Mouse (Mus musculus): ENCODE results near the gene Trabd2b. TPM values are rescaled to one million over a fixed set of nuclear protein-coding genes. Genes with fewer than 3 reads are reported as not detected.

The Trabd2b gene
- polyA plus RNA-seq, 1 experiment from 2014 or later: 0.32 TPM

DNA sequence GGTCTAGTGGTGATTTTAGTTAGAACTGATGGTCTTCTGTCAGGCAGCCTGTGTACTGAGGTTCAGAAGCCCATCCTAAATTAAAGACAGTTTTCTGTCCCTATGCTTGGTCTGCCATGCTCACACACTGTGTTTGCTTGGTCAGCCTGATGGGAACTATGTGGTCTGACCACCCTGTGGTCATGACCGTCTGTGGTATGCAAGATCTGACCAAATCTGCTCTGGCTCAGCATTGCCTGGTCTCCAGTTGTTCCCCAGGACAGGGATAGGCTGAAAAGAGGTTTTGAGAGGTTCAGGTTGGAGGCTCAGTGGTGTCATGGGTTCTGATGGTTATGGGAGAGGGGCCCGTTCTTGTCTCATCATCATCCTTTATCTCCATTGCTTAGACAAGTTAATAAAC, 13.6 kb downstream of the Trabd2b start:
- Histone ChIP-seq H3K4me3 (no peak overlapping the region), H3K9me3 (no peaks in the 10 kb centered on the region), H3K4me1 (no peaks in the 10 kb centered on the region), H3K4me2 (replicated peaks) (no peak overlapping the region), H3K27ac (replicated peaks) (no peak overlapping the region), H3K9ac (replicated peaks) (no peak overlapping the region), H3K36me3 (no peaks in the 10 kb centered on the region), H3K27me3 (no peaks in the 10 kb centered on the region)
- ATAC-seq (replicated peaks): no peak
- 88% methylated on average over 2 of the region's 2 CpGs for WGBS

GRCm38 (mm10) chr4:114423084-114423483, 16.6 kb downstream of the Trabd2b start:
- no peak for ATAC-seq (replicated peaks)
- H3K9ac ChIP-seq (replicated peaks): no peak overlapping the region
- no peaks in the 10 kb centered on the region for H3K4me1 ChIP-seq
- no peak overlapping the region for H3K4me3 ChIP-seq
- H3K27me3 ChIP-seq: no peaks in the 10 kb centered on the region
- H3K27ac ChIP-seq (replicated peaks): no peak overlapping the region
- H3K9me3 ChIP-seq: no peaks in the 10 kb centered on the region
- no peaks in the 10 kb centered on the region for H3K36me3 ChIP-seq
- no peak overlapping the region for H3K4me2 ChIP-seq (replicated peaks)
- 77% methylated on average over 6 of the region's 6 CpGs for whole genome bisulfite sequencing

DNA sequence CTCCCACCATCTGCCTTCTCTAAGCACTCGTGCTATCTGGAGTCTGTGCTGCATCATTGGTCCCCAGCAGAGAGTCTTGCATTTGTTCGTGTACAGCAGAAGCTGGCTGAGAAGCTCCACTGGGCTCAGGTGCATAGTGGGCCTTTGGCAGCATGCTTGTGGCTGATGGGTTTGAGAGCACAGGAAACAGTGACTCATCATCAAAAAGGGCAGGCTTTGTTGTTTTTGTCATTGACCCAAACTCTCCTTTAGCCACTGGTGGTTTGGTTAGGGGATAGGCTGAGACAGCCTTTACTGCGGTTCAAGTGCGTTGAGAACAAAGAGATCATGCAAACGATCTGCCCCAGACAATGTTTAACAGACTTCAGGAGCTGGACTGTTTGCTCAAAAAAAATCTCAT, 19.3 kb downstream of the Trabd2b start:
- WGBS: 35% methylated on average over 5 of the region's 5 CpGs
- ATAC-seq (replicated peaks): no peak
- no peak overlapping the region for H3K4me2 ChIP-seq (replicated peaks)
- no peak overlapping the region for H3K27ac ChIP-seq (replicated peaks)
- H3K36me3 ChIP-seq: no peaks in the 10 kb centered on the region
- no peaks in the 10 kb centered on the region for H3K27me3 ChIP-seq
- no peaks in the 10 kb centered on the region for H3K4me1 ChIP-seq
- H3K4me3 ChIP-seq: no peak overlapping the region
- H3K9ac ChIP-seq (replicated peaks): no peak overlapping the region
- no peaks in the 10 kb centered on the region for H3K9me3 ChIP-seq

DNA sequence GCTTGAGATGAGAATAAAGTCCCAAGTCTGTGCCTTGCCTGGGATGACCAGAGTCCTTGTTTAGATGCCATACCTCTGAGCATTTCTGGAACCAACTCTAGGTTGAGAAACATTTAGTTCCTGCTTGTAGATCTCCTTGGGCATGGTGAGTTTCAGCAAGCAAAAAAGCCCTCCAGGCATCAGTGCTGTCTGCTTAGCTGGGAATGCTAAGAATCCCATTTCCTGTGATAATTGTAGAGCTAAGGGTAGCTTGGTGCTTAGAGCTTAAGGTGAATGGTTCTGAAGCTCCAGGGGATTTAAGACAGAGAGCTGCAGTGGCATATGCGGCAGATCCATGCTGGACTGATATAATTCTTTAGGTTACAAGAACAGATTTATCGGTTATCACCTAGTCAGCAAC, 26.2 kb downstream of the Trabd2b start:
- Histone ChIP-seq H3K36me3 (no peaks in the 10 kb centered on the region), H3K9ac (replicated peaks) (no peak overlapping the region), H3K4me1 (no peaks in the 10 kb centered on the region), H3K27ac (replicated peaks) (no peak overlapping the region), H3K4me2 (replicated peaks) (no peak overlapping the region), H3K4me3 (no peak overlapping the region), H3K27me3 (no peaks in the 10 kb centered on the region), H3K9me3 (no peaks in the 10 kb centered on the region)
- WGBS: 94% methylated on average over 2 of the region's 2 CpGs
- no peak for ATAC-seq (replicated peaks)

DNA sequence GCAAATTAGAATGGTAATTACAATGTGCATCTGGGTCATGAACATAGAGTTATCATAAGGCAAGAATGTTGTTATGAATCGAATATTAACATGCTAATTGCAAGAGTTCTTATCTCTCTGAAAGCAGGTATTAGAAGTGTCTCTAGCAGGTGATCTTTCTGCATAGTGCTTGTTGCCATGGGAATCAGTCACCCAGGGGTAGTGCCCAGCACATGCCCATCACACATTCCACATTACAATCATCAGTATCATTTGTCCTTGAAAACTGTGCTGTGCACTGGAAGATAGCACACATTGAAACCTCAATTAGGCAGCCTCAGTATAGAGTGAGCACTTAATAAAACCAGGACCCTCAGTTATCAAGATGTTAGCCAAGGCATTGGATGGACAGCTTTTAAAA, 26.9 kb downstream of the Trabd2b start:
- 92% methylated on average over 1 of the region's 1 CpGs for WGBS
- no peaks in the 10 kb centered on the region for H3K4me1 ChIP-seq
- no peaks in the 10 kb centered on the region for H3K9me3 ChIP-seq
- no peaks in the 10 kb centered on the region for H3K27me3 ChIP-seq
- H3K36me3 ChIP-seq: no peaks in the 10 kb centered on the region
- H3K4me2 ChIP-seq (replicated peaks): no peak overlapping the region
- H3K9ac ChIP-seq (replicated peaks): no peak overlapping the region
- no peak overlapping the region for H3K4me3 ChIP-seq
- no peak overlapping the region for H3K27ac ChIP-seq (replicated peaks)
- ATAC-seq (replicated peaks): no peak

- ATAC-seq (replicated peaks): no peak
- 82% methylated on average over 1 of the region's 1 CpGs for WGBS
- no peaks in the 10 kb centered on the region for H3K4me1 ChIP-seq
Measured at GRCm38 (mm10) chr4:114434766-114435165, 28.2 kb downstream of the Trabd2b start.

GRCm38 (mm10) chr4:114435381-114435780, 28.9 kb downstream of the Trabd2b start:
- Histone ChIP-seq H3K36me3 (no peaks in the 10 kb centered on the region), H3K4me3 (no peak overlapping the region), H3K4me2 (replicated peaks) (no peak overlapping the region), H3K27ac (replicated peaks) (no peak overlapping the region), H3K9ac (replicated peaks) (no peak overlapping the region), H3K4me1 (no peaks in the 10 kb centered on the region), H3K27me3 (no peaks in the 10 kb centered on the region), H3K9me3 (no peaks in the 10 kb centered on the region)
- WGBS: 80% methylated on average over 7 of the region's 7 CpGs
- ATAC-seq (replicated peaks): no peak

More at GRCm38 (mm10) chr4:114434766-114435165, 28.2 kb downstream of the Trabd2b start:
- Histone ChIP-seq H3K4me3 (no peak overlapping the region), H3K27me3 (no peaks in the 10 kb centered on the region), H3K9ac (replicated peaks) (no peak overlapping the region), H3K4me2 (replicated peaks) (no peak overlapping the region), H3K9me3 (no peaks in the 10 kb centered on the region), H3K36me3 (no peaks in the 10 kb centered on the region), H3K27ac (replicated peaks) (no peak overlapping the region)

DNA sequence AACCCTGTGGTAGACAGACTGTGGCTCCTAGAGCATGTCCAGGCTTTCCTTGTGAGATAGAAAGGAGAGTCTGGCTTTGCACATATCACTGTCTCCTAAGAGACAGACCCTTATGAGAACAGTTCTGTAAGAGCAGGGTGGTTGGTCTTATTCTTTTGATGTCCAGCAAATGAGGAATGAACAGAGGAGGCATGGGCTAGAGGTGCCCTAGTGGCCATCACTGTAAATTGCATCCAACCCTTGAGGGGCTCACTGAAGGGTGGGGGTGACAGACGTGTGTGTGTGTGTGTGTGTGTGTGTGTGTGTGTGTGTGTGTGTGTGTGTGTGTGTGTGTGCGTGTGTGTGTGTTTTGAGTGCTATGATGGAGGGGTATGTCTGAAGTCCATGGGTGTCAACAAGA, 32.2 kb downstream of the Trabd2b start:
- H3K9ac ChIP-seq (replicated peaks): no peak overlapping the region
- H3K27me3 ChIP-seq: no peaks in the 10 kb centered on the region
- ATAC-seq (replicated peaks): no peak
- H3K9me3 ChIP-seq: no peaks in the 10 kb centered on the region
- H3K4me1 ChIP-seq: no peaks in the 10 kb centered on the region
- no peak overlapping the region for H3K4me2 ChIP-seq (replicated peaks)
- no peak overlapping the region for H3K4me3 ChIP-seq
- no peak overlapping the region for H3K27ac ChIP-seq (replicated peaks)
- 50% methylated on average over 1 of the region's 2 CpGs for WGBS
- no peaks in the 10 kb centered on the region for H3K36me3 ChIP-seq

GRCm38 (mm10) chr4:114442186-114442585, 35.7 kb downstream of the Trabd2b start:
- Histone ChIP-seq H3K27ac (replicated peaks) (no peak overlapping the region), H3K9me3 (no peaks in the 10 kb centered on the region), H3K9ac (replicated peaks) (no peak overlapping the region), H3K27me3 (no peaks in the 10 kb centered on the region), H3K4me3 (no peak overlapping the region), H3K4me1 (no peaks in the 10 kb centered on the region), H3K4me2 (replicated peaks) (no peak overlapping the region), H3K36me3 (no peaks in the 10 kb centered on the region)
- no peak for ATAC-seq (replicated peaks)
- 53% methylated on average over 2 of the region's 2 CpGs for WGBS

GRCm38 (mm10) chr4:114442661-114443060, 36.1 kb downstream of the Trabd2b start:
- Histone ChIP-seq H3K4me3 (no peak overlapping the region), H3K27me3 (no peaks in the 10 kb centered on the region), H3K9me3 (no peaks in the 10 kb centered on the region), H3K4me1 (no peaks in the 10 kb centered on the region), H3K27ac (replicated peaks) (no peak overlapping the region), H3K36me3 (no peaks in the 10 kb centered on the region), H3K9ac (replicated peaks) (no peak overlapping the region), H3K4me2 (replicated peaks) (no peak overlapping the region)
- 93% methylated on average over 3 of the region's 3 CpGs for WGBS
- no peak for ATAC-seq (replicated peaks)

GRCm38 (mm10) chr4:114448393-114449052, 42.0 kb downstream of the Trabd2b start:
- Histone ChIP-seq H3K4me3 (no peak overlapping the region), H3K27ac (replicated peaks) (no peak overlapping the region), H3K9me3 (no peaks in the 10 kb centered on the region), H3K4me1 (peaks cover 7% of the 10 kb centered on the region; the same call in 1 of the 2 replicates), H3K36me3 (no peaks in the 10 kb centered on the region), H3K27me3 (no peaks in the 10 kb centered on the region), H3K9ac (replicated peaks) (no peak overlapping the region), H3K4me2 (replicated peaks) (no peak overlapping the region)
- 69% methylated on average over 9 of the region's 9 CpGs for WGBS
- no peak for ATAC-seq (replicated peaks)

DNA sequence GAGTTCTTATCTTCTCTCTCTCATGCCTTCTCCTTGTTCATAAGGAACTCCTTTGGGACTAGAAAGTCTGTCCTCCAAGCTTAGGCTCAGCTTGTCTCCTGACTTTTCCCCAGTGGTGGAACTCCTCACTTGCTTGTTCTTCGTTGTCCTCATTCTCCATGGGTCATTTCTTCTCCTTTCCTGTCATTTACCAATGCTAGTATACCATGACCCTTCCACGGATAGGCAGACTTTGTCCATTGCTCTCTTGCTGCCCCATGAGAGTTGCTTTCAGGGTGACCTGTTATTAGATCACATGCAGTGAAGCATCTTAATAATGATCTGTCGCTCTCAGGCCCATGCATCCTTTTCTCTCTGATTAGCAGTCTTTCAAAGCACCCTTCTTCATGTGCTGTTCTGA, 46.6 kb downstream of the Trabd2b start:
- Histone ChIP-seq H3K4me1 (peaks cover 7% of the 10 kb centered on the region; the same call in 1 of the 2 replicates), H3K36me3 (no peaks in the 10 kb centered on the region), H3K4me2 (replicated peaks) (no peak overlapping the region), H3K4me3 (no peak overlapping the region), H3K27me3 (no peaks in the 10 kb centered on the region), H3K9me3 (no peaks in the 10 kb centered on the region), H3K9ac (replicated peaks) (no peak overlapping the region), H3K27ac (replicated peaks) (no peak overlapping the region)
- no peak for ATAC-seq (replicated peaks)
- 71% methylated on average over 3 of the region's 3 CpGs for WGBS

GRCm38 (mm10) chr4:114454016-114454415, 47.5 kb downstream of the Trabd2b start:
- Histone ChIP-seq H3K27me3 (no peaks in the 10 kb centered on the region), H3K4me2 (replicated peaks) (no peak overlapping the region), H3K9ac (replicated peaks) (no peak overlapping the region), H3K27ac (replicated peaks) (no peak overlapping the region), H3K36me3 (no peaks in the 10 kb centered on the region), H3K4me3 (no peak overlapping the region), H3K9me3 (no peaks in the 10 kb centered on the region), H3K4me1 (0 out of 2 replicates have a peak, but pooled peaks cover 1% of the 10 kb centered on the region)
- 74% methylated on average over 4 of the region's 4 CpGs for WGBS
- ATAC-seq (replicated peaks): no peak

All from forebrain, embryonic 15.5 days (tissue).